Mouse (Mus musculus): ENCODE measurements around the gene Degs2.

- no peak for TF ChIP-seq EP300 (IDR thresholded peaks at IDR 0.05; ENCODE audit: insufficient read depth, low read depth, low read length)
- no peak for TF ChIP-seq CTCF (IDR thresholded peaks at IDR 0.05)
- TF ChIP-seq POLR2A (IDR thresholded peaks at IDR 0.05; ENCODE audit: insufficient read depth, low read depth, low read length), result no peak
These were observed 2.1 kb downstream of the Degs2 start for GRCm38 (mm10) chr12:108700037-108700436.
